In genomic region chr8:46429871-46430270, GRCm38 (mm10) we compare ENCODE assay signal across 12 mouse cellular contexts. TPM values are rescaled to one million over a fixed set of nuclear protein-coding genes. Genes with fewer than 3 reads are reported as not detected.
A peak's percentile ranks its signal among the peaks of the same experiment; 100 is the strongest.
DNase-seq lines count a peak whose midpoint lies in the region; ATAC-seq and TF ChIP-seq lines count a peak whose summit lies in the region.
"Had no signal": no experiment of that assay in that cellular context is flagged by ENCODE, and none has a peak within 500 bp of the region (broad histone marks: within the 10 kb centered on the region; RNA-seq: fewer than 3 reads in every experiment).

No protein-coding gene starts in this region.

- no peaks in the 10 kb centered on the region for H3K36me3 ChIP-seq in stomach, postnatal 0 days (ENCODE audit: control insufficient read depth, insufficient read depth, low read length)
- H3K36me3 ChIP-seq in hindbrain, embryonic 13.5 days, result no peaks in the 10 kb centered on the region
- no peaks in the 10 kb centered on the region for H3K36me3 ChIP-seq in forebrain, postnatal 0 days (ENCODE audit: insufficient read depth)
- no peaks in the 10 kb centered on the region for H3K36me3 ChIP-seq in midbrain, embryonic 13.5 days
- H3K36me3 ChIP-seq: forebrain, embryonic 12.5 days; hindbrain, embryonic 15.5 days had no signal

- WGBS in stomach, postnatal 0 days, result 48% methylated on average over 7 of the region's 7 CpGs
- WGBS in hindbrain, embryonic 13.5 days, result 70% methylated on average over 7 of the region's 7 CpGs
- 76% methylated on average over 7 of the region's 7 CpGs for WGBS in forebrain, postnatal 0 days
- WGBS in midbrain, embryonic 13.5 days, result 72% methylated on average over 7 of the region's 7 CpGs

- no peak overlapping the region for H3K9ac ChIP-seq in stomach, postnatal 0 days (ENCODE audit: low read length)
- no peak overlapping the region for H3K9ac ChIP-seq in hindbrain, embryonic 13.5 days
- H3K9ac ChIP-seq in forebrain, postnatal 0 days, result no peak overlapping the region
- no peak overlapping the region for H3K9ac ChIP-seq in midbrain, embryonic 13.5 days (replicated peaks)
- H3K9ac ChIP-seq: forebrain, embryonic 12.5 days; hindbrain, embryonic 15.5 days; liver, embryonic 14.5 days had no signal

- peak overlapping the region; percentile 1; the same call in 1 of the 2 replicates for H3K27ac ChIP-seq in layer of hippocampus, adult 2 months
- H3K27ac ChIP-seq in stomach, postnatal 0 days (replicated peaks), result no peak overlapping the region
- H3K27ac ChIP-seq in hindbrain, embryonic 13.5 days, result no peak overlapping the region
- H3K27ac ChIP-seq in forebrain, postnatal 0 days (ENCODE audit: low read depth, low read length), result no peak overlapping the region
- H3K27ac ChIP-seq in midbrain, embryonic 13.5 days, result no peak overlapping the region
- H3K27ac ChIP-seq: forebrain, embryonic 12.5 days; hindbrain, embryonic 15.5 days; liver, embryonic 14.5 days had no signal

- peak; percentile 12 to 24 for DNase-seq in urinary bladder, adult 18-20 months (ENCODE audit: low spot score in 2 of 2)
- DNase-seq in urinary bladder, adult 2 months (ENCODE audit: low spot score), result no peak
- DNase-seq in brain, adult 2 months (ENCODE audit: low read depth, low spot score), result peak; percentile 90
- DNase-seq in layer of hippocampus, adult 2 months (ENCODE audit: low spot score in 2 of 2), result peak; percentile 14 to 60
- DNase-seq in stomach, postnatal 0 days (ENCODE audit: low spot score), result peak; percentile 38
- DNase-seq in forebrain, postnatal 0 days, result no peak
- DNase-seq: cerebellum, adult 18-20 months had no signal

- H3K27me3 ChIP-seq in stomach, postnatal 0 days (ENCODE audit: control insufficient read depth, insufficient read depth, low read length), result no peaks in the 10 kb centered on the region
- H3K27me3 ChIP-seq in hindbrain, embryonic 13.5 days, result no peaks in the 10 kb centered on the region
- H3K27me3 ChIP-seq in forebrain, postnatal 0 days (ENCODE audit: insufficient read depth, low read length), result no peaks in the 10 kb centered on the region
- no peaks in the 10 kb centered on the region for H3K27me3 ChIP-seq in midbrain, embryonic 13.5 days
- H3K27me3 ChIP-seq: forebrain, embryonic 12.5 days; hindbrain, embryonic 15.5 days had no signal

- no peak overlapping the region for H3K4me3 ChIP-seq in layer of hippocampus, adult 2 months
- no peak overlapping the region for H3K4me3 ChIP-seq in stomach, postnatal 0 days (ENCODE audit: low read depth, low read length)
- H3K4me3 ChIP-seq in hindbrain, embryonic 13.5 days, result no peak overlapping the region
- no peak overlapping the region for H3K4me3 ChIP-seq in forebrain, postnatal 0 days (ENCODE audit: low read depth, low read length)
- no peak overlapping the region for H3K4me3 ChIP-seq in midbrain, embryonic 13.5 days (replicated peaks)
- H3K4me3 ChIP-seq: forebrain, embryonic 12.5 days; hindbrain, embryonic 15.5 days had no signal

- no peaks in the 10 kb centered on the region for H3K4me1 ChIP-seq in stomach, postnatal 0 days (replicated peaks; ENCODE audit: control insufficient read depth, insufficient read depth)
- no peaks in the 10 kb centered on the region for H3K4me1 ChIP-seq in hindbrain, embryonic 13.5 days (replicated peaks)
- H3K4me1 ChIP-seq in forebrain, postnatal 0 days (ENCODE audit: insufficient read depth), result no peaks in the 10 kb centered on the region
- H3K4me1 ChIP-seq in midbrain, embryonic 13.5 days (replicated peaks), result no peaks in the 10 kb centered on the region
- H3K4me1 ChIP-seq: forebrain, embryonic 12.5 days; hindbrain, embryonic 15.5 days had no signal

- no peak overlapping the region for H3K4me2 ChIP-seq in stomach, postnatal 0 days (replicated peaks; ENCODE audit: low read depth)
- H3K4me2 ChIP-seq in hindbrain, embryonic 13.5 days, result no peak overlapping the region
- H3K4me2 ChIP-seq in forebrain, postnatal 0 days (ENCODE audit: low read depth), result no peak overlapping the region
- H3K4me2 ChIP-seq in midbrain, embryonic 13.5 days (replicated peaks), result no peak overlapping the region
- H3K4me2 ChIP-seq: forebrain, embryonic 12.5 days; hindbrain, embryonic 15.5 days had no signal

- no peak for TF ChIP-seq EP300 in stomach, postnatal 0 days (optimal IDR thresholded peaks at IDR 0.05)

- H3K9me3 ChIP-seq in stomach, postnatal 0 days (ENCODE audit: control insufficient read depth, low read length), result no peaks in the 10 kb centered on the region
- no peaks in the 10 kb centered on the region for H3K9me3 ChIP-seq in hindbrain, embryonic 13.5 days
- H3K9me3 ChIP-seq in forebrain, postnatal 0 days (ENCODE audit: low read length), result no peaks in the 10 kb centered on the region
- H3K9me3 ChIP-seq in midbrain, embryonic 13.5 days, result no peaks in the 10 kb centered on the region
- H3K9me3 ChIP-seq: forebrain, embryonic 12.5 days; hindbrain, embryonic 15.5 days had no signal

- TF ChIP-seq CTCF in layer of hippocampus, adult 2 months (conservative IDR thresholded peaks at IDR 0.05), result no peak
- no peak for TF ChIP-seq CTCF in stomach, postnatal 0 days (IDR thresholded peaks at IDR 0.05; ENCODE audit: low read depth)
- TF ChIP-seq CTCF in forebrain, postnatal 0 days (IDR thresholded peaks at IDR 0.05; ENCODE audit: low read depth), result no peak

- peak; percentile 74 for ATAC-seq in stomach, postnatal 0 days (ENCODE audit: low FRiP score, low TSS enrichment)
- no peak for ATAC-seq in hindbrain, embryonic 13.5 days (ENCODE audit: low FRiP score)
- ATAC-seq in forebrain, postnatal 0 days, result no peak
- no peak for ATAC-seq in midbrain, embryonic 13.5 days

RNA-seq across cellular contexts. Expression of gene Acsl1, which starts 41.0 kb away (rescaled TPM):
- 44.2 and 46.6 TPM in 2 replicates for polyA plus RNA-seq in urinary bladder, adult 2 months (2012; rRNA removed)
- total RNA-seq in layer of hippocampus, adult 2 months (2021), result 10 to 100 TPM; 41.8 to 43.5 TPM
- 47.4 and 47.5 TPM in 2 replicates for polyA plus RNA-seq in stomach, postnatal 0 days (2015; fragmentation: Nextera tagmentation; extraction: Ambion mirVana)
- polyA plus RNA-seq in hindbrain, embryonic 13.5 days (2015; fragmentation: Nextera tagmentation; extraction: Ambion mirVana), result 15.2 and 16.3 TPM in 2 replicates
- total RNA-seq in forebrain, postnatal 0 days (2014; rRNA removed), result 35.5 and 44.2 TPM in 2 replicates
- polyA plus RNA-seq in forebrain, postnatal 0 days (2015; fragmentation: Nextera tagmentation; extraction: Ambion mirVana), result 20.4 and 26.2 TPM in 2 replicates
- 10.9 and 11.2 TPM in 2 replicates for polyA plus RNA-seq in midbrain, embryonic 13.5 days (2015; fragmentation: Nextera tagmentation; extraction: Ambion mirVana)

Comparison
In these comparisons a context has a peak if more than half of its experiments do, and no peak if none do; other contexts are left out.
1. DNase-seq: peak in urinary bladder, adult 18-20 months (2 of 2), brain, adult 2 months (single experiment), layer of hippocampus, adult 2 months (2 of 2) and stomach, postnatal 0 days (single experiment); none in urinary bladder, adult 2 months (single experiment) and forebrain, postnatal 0 days (single experiment).